Mouse (Mus musculus): ENCODE data around the gene Gm11492. TPM values are rescaled to one million over a fixed set of nuclear protein-coding genes. Genes with fewer than 3 reads are reported as not detected.

Gm11492 gene
- total and polyA plus RNA-seq, 3 experiments: 0.05 TPM; not detected in 2

- no peak for ATAC-seq (ENCODE audit: extremely low read depth, insufficient number of reproducible peaks, low FRiP score, poor library complexity, severe bottlenecking)
- no peak for DNase-seq (ENCODE audit: low spot score)
- peaks cover 2% of the 10 kb centered on the region; the same call in 1 of the 2 replicates for H3K27me3 ChIP-seq (ENCODE audit: insufficient read depth, low read length)
- H3K9me3 ChIP-seq (replicated peaks): no peaks in the 10 kb centered on the region
- no peak overlapping the region for H3K4me3 ChIP-seq (ENCODE audit: low read depth, low read length)
- peaks cover 10% of the 10 kb centered on the region for H3K4me1 ChIP-seq (ENCODE audit: insufficient read depth, low read depth, low read length)
- H3K36me3 ChIP-seq (replicated peaks): no peaks in the 10 kb centered on the region
- no peak for TF ChIP-seq GATA1 (IDR thresholded peaks at IDR 0.05; ENCODE audit: borderline replicate concordance, low read length)
- TF ChIP-seq GATA2 (IDR thresholded peaks at IDR 0.05; ENCODE audit: borderline replicate concordance, low read depth, low read length): no peak
- TF ChIP-seq CTCF (IDR thresholded peaks at IDR 0.05; ENCODE audit: low read depth, low read length): no peak
- TF ChIP-seq TAL1 (conservative IDR thresholded peaks at IDR 0.05; ENCODE audit: low read depth, low read length): no peak
- no peak for TF ChIP-seq POLR2AphosphoS5 (IDR thresholded peaks at IDR 0.05; ENCODE audit: insufficient replicate concordance, low read depth, low read length)
Measured at GRCm38 (mm10) chr11:87527990-87528389, 38.5 kb upstream of the Gm11492 start.

- Histone ChIP-seq H3K27me3 (ENCODE audit: insufficient read depth, low read length) (no peaks in the 10 kb centered on the region), H3K4me3 (ENCODE audit: low read depth, low read length) (no peak overlapping the region), H3K4me1 (ENCODE audit: insufficient read depth, low read depth, low read length) (peaks cover 3% of the 10 kb centered on the region; the same call in 1 of the 2 replicates), H3K36me3 (replicated peaks) (no peaks in the 10 kb centered on the region), H3K9me3 (replicated peaks) (no peaks in the 10 kb centered on the region)
- no peak for ATAC-seq (ENCODE audit: extremely low read depth, insufficient number of reproducible peaks, low FRiP score, poor library complexity, severe bottlenecking)
- no peak for DNase-seq (ENCODE audit: low spot score)
- TF ChIP-seq POLR2AphosphoS5 (IDR thresholded peaks at IDR 0.05; ENCODE audit: insufficient replicate concordance, low read depth, low read length) (no peak), GATA1 (IDR thresholded peaks at IDR 0.05; ENCODE audit: borderline replicate concordance, low read length) (no peak), GATA2 (IDR thresholded peaks at IDR 0.05; ENCODE audit: borderline replicate concordance, low read depth, low read length) (no peak), TAL1 (conservative IDR thresholded peaks at IDR 0.05; ENCODE audit: low read depth, low read length) (no peak), CTCF (IDR thresholded peaks at IDR 0.05; ENCODE audit: low read depth, low read length) (no peak)
Measured at GRCm38 (mm10) chr11:87531695-87532094, 34.8 kb upstream of the Gm11492 start.

GRCm38 (mm10) chr11:87542285-87542684 lies 24.2 kb upstream of the Gm11492 start:
- DNase-seq (ENCODE audit: low spot score) (no peak), ATAC-seq (ENCODE audit: extremely low read depth, insufficient number of reproducible peaks, low FRiP score, poor library complexity, severe bottlenecking) (no peak)
- TF ChIP-seq TAL1 (conservative IDR thresholded peaks at IDR 0.05; ENCODE audit: low read depth, low read length) (no peak), POLR2AphosphoS5 (IDR thresholded peaks at IDR 0.05; ENCODE audit: insufficient replicate concordance, low read depth, low read length) (no peak), CTCF (IDR thresholded peaks at IDR 0.05; ENCODE audit: low read depth, low read length) (no peak), GATA2 (IDR thresholded peaks at IDR 0.05; ENCODE audit: borderline replicate concordance, low read depth, low read length) (no peak), GATA1 (IDR thresholded peaks at IDR 0.05; ENCODE audit: borderline replicate concordance, low read length) (no peak)
- Histone ChIP-seq H3K4me3 (ENCODE audit: low read depth, low read length) (no peak overlapping the region), H3K36me3 (replicated peaks) (no peaks in the 10 kb centered on the region), H3K9me3 (replicated peaks) (no peaks in the 10 kb centered on the region), H3K27me3 (ENCODE audit: insufficient read depth, low read length) (peaks cover 17% of the 10 kb centered on the region), H3K4me1 (ENCODE audit: insufficient read depth, low read depth, low read length) (peaks cover 3% of the 10 kb centered on the region)

DNA sequence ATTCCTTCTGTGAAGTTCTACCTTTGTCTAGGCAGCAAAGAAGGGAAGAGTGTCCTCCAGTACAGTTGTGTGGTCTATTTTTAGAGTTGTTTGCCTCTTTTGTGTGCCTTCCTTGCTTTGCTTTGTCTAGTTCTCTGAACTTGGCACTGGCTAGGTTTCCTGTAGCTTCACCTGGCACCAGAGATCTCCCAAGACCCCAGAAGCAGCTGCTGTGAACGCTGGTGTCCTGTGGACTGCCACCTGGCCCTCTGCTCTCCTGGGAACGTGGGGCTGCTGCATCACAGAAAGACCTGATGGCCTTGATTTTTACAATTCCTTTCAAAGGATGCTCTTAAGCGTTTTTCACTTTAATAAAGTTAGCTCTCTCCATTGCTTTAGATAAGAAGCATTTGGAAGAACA lies 23.5 kb upstream of the Gm11492 start:
- H3K27me3 ChIP-seq (ENCODE audit: insufficient read depth, low read length): peaks cover 19% of the 10 kb centered on the region
- no peak for TF ChIP-seq POLR2AphosphoS5 (IDR thresholded peaks at IDR 0.05; ENCODE audit: insufficient replicate concordance, low read depth, low read length)
- no peak for TF ChIP-seq GATA1 (IDR thresholded peaks at IDR 0.05; ENCODE audit: borderline replicate concordance, low read length)
- TF ChIP-seq CTCF (IDR thresholded peaks at IDR 0.05; ENCODE audit: low read depth, low read length): no peak
- TF ChIP-seq GATA2 (IDR thresholded peaks at IDR 0.05; ENCODE audit: borderline replicate concordance, low read depth, low read length): no peak
- TF ChIP-seq TAL1 (conservative IDR thresholded peaks at IDR 0.05; ENCODE audit: low read depth, low read length): no peak
- no peaks in the 10 kb centered on the region for H3K36me3 ChIP-seq (replicated peaks)
- DNase-seq (ENCODE audit: low spot score) (no peak), ATAC-seq (ENCODE audit: extremely low read depth, insufficient number of reproducible peaks, low FRiP score, poor library complexity, severe bottlenecking) (no peak)
- no peaks in the 10 kb centered on the region for H3K9me3 ChIP-seq (replicated peaks)
- H3K4me3 ChIP-seq (ENCODE audit: low read depth, low read length): no peak overlapping the region
- H3K4me1 ChIP-seq (ENCODE audit: insufficient read depth, low read depth, low read length): peaks cover 3% of the 10 kb centered on the region

DNA sequence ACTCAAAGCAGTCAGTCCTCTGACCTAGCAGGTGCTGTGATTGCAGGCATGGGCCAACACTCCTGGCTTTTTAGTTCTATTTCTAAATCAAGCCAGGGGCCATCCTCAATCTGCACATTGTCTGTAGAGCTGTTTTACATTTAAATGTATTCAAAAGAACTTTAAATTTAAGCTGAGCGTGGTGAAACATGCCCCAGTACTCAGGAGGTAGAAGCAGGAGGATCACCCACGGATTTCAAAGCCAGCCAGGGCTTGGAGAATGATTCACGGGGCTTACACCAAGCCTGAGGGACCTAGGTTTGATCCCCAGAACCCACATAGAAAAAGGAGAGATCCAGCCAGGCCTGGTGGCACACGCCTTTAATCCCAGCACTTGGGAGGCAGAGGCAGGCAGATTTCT lies 13.1 kb upstream of the Gm11492 start:
- no peak overlapping the region for H3K4me3 ChIP-seq (ENCODE audit: low read depth, low read length)
- DNase-seq (ENCODE audit: low spot score) (no peak), ATAC-seq (ENCODE audit: extremely low read depth, insufficient number of reproducible peaks, low FRiP score, poor library complexity, severe bottlenecking) (no peak)
- no peaks in the 10 kb centered on the region for H3K36me3 ChIP-seq (replicated peaks)
- TF ChIP-seq POLR2AphosphoS5 (IDR thresholded peaks at IDR 0.05; ENCODE audit: insufficient replicate concordance, low read depth, low read length): no peak
- peaks cover 24% of the 10 kb centered on the region for H3K27me3 ChIP-seq (ENCODE audit: insufficient read depth, low read length)
- H3K4me1 ChIP-seq (ENCODE audit: insufficient read depth, low read depth, low read length): no peaks in the 10 kb centered on the region
- H3K9me3 ChIP-seq (replicated peaks): no peaks in the 10 kb centered on the region

DNA sequence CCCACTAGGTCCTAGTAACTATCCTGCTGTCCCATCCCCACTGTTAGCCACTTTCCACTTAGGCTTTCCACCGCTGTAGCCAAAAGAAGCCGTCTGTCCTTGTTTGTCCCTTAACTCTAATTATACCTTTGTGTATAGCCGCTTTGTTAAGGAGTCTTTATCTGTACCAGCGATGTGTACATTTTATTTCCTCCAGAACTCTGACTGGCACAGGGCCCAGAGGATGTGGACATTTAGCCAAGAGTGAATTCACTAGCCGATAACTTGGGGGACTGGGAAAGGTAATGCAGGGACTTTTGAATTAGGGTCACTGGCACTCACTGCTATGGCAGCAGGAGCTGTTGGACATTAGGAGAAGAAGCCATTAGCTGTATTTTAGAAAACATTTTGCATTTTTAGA lies 12.1 kb upstream of the Gm11492 start:
- TF ChIP-seq GATA1 (IDR thresholded peaks at IDR 0.05; ENCODE audit: borderline replicate concordance, low read length): no peak
- TF ChIP-seq CTCF (IDR thresholded peaks at IDR 0.05; ENCODE audit: low read depth, low read length): no peak
- no peak overlapping the region for H3K4me3 ChIP-seq (ENCODE audit: low read depth, low read length)
- ATAC-seq (ENCODE audit: extremely low read depth, insufficient number of reproducible peaks, low FRiP score, poor library complexity, severe bottlenecking) (no peak), DNase-seq (ENCODE audit: low spot score) (no peak)
- H3K27me3 ChIP-seq (ENCODE audit: insufficient read depth, low read length): peaks cover 24% of the 10 kb centered on the region
- no peaks in the 10 kb centered on the region for H3K9me3 ChIP-seq (replicated peaks)
- H3K36me3 ChIP-seq (replicated peaks): no peaks in the 10 kb centered on the region
- H3K4me1 ChIP-seq (ENCODE audit: insufficient read depth, low read depth, low read length): no peaks in the 10 kb centered on the region

GRCm38 (mm10) chr11:87555106-87555703 lies 11.2 kb upstream of the Gm11492 start:
- Histone ChIP-seq H3K27me3 (ENCODE audit: insufficient read depth, low read length) (peaks cover 28% of the 10 kb centered on the region), H3K9me3 (replicated peaks) (no peaks in the 10 kb centered on the region), H3K36me3 (replicated peaks) (no peaks in the 10 kb centered on the region), H3K4me3 (ENCODE audit: low read depth, low read length) (no peak overlapping the region), H3K4me1 (ENCODE audit: insufficient read depth, low read depth, low read length) (no peaks in the 10 kb centered on the region)
- DNase-seq (ENCODE audit: low spot score) (no peak), ATAC-seq (ENCODE audit: extremely low read depth, insufficient number of reproducible peaks, low FRiP score, poor library complexity, severe bottlenecking) (no peak)
- no peak for TF ChIP-seq CTCF (IDR thresholded peaks at IDR 0.05; ENCODE audit: low read depth, low read length)
- no peak for TF ChIP-seq GATA2 (IDR thresholded peaks at IDR 0.05; ENCODE audit: borderline replicate concordance, low read depth, low read length)
- no peak for TF ChIP-seq TAL1 (conservative IDR thresholded peaks at IDR 0.05; ENCODE audit: low read depth, low read length)
- TF ChIP-seq POLR2AphosphoS5 (IDR thresholded peaks at IDR 0.05; ENCODE audit: insufficient replicate concordance, low read depth, low read length): no peak
- no peak for TF ChIP-seq GATA1 (IDR thresholded peaks at IDR 0.05; ENCODE audit: borderline replicate concordance, low read length)

Data from G1E (cell line).